Mouse (Mus musculus): ENCODE results near the gene Brd7.

Brd7 gene

DNA sequence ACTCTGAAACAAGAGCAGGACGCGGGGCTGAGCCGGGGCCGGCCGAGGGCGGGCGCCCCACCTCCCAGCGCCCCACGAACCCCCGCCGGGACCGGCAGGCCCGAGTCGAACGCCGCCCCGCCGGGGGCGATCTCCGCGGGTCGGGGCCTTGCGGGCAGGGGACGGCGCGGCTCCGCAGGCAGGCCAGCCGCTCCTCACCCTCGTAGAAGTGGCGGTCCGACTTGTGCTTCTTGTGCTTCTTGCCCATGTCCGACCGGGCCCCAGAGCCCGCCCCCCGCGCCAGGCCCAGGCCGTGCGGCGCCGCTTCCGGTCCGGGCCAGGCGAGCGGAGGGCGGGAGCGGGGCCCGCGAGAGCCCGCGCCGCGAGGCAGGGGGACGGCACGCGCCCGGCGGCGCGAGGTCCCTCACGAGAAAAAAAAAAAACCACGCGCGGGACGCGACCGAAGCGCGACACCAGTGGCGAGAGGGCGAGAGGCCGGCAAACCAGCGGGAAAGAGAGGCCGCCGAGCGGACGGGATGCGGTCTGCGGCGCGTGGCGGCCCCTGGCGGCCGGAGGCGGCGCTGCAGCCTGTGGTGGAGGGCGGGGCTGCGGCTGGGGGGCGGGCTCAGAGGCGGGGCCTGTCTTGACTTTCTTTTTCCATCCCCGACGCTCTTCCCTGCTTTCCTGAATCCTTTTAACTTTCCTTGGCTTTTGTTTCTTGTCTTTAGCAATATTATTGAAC is at the start of gene Brd7:
TSS of gene Brd7 (minus strand) at position 487 of the 721 bp plus-strand sequence.
- DNase-seq (ENCODE audit: low read depth, low spot score), result peak; percentile 32

DNA sequence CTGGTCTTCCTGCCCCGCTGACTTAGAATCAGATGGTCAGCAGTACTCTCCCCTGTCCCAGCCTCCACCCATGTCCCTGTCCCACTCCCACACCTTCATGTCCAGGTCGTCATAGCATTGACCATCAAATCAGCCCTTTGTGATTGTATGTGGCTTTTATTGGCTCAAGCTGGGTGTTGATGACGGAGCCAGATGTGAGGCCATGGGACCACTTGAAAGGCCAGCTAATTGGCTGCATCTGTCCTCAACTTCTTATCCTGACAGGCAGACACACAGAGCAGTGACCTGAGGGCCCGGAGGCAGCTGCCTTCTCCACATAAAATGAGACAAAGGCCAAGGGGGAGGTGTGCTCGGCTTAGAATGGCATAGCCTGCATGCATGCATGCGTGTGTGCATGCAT is 49.5 kb upstream of the Brd7 start:
- no peak for DNase-seq (ENCODE audit: low read depth, low spot score)

DNA sequence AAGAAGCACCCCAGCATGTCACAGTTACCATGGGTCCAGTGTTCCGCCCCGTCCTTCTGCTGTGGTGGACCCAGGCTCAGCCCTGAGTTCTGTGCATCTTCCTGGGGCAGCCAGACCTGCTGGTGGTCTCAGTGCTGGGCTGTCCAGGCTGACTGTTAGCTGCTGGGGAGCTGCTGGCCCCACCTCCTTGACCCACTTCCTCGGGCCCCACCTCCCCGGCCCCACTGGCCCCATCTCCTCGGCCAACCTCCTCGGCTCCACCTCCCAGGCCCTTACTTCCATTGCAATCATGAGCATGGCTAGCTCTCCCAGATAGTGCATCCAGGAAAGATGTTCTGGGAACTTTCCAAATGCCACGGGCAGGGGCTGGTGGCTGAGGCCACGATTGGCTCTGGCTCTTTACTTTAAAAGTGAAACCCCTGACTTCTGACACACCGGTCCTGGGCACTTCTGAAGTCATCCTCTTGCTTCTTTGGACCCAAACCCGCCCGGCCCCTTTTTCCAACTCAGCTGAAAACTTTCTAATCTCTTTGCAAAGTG is 47.5 kb upstream of the Brd7 start:
- DNase-seq (ENCODE audit: low read depth, low spot score), result no peak

DNA sequence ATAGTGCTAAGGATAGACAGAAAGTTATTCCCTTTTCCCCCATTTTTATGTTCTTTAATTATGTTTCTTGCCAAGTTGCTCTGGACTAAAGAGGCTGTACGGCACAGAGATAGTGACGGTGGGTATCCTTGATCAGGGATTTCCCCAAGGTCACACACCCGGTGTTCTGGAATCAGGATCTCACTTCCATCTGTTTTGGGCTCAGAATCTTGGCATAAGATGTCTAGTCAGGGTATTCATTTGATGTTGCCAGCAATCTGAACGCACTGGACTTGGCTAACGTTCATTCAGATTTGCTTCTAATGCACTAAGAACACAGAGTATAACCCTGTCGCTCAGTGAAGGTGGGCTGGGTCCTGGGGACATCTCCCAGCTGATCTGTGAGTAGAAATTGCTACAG is 45.7 kb upstream of the Brd7 start:
- DNase-seq (ENCODE audit: low read depth, low spot score), result no peak

DNA sequence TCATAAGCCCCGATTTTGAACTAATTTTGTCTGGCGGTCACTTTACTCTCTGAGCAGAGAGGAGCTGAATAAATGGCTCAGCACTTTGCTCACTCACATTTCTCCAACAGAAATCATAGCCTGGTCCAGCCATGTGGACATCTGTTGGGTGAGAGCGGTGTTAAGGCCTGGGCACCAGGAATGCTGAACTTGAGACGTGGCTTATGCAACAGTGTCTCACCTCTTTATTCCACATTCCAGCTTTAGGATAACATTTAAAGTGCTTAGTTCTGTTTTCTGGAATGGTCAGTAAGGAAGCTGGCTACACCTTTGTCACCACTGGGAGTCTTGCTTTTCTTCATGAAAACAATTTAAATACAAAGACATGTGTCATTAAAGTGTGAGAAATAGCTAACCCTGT is 36.1 kb upstream of the Brd7 start:
- no peak for DNase-seq (ENCODE audit: low read depth, low spot score)

DNA sequence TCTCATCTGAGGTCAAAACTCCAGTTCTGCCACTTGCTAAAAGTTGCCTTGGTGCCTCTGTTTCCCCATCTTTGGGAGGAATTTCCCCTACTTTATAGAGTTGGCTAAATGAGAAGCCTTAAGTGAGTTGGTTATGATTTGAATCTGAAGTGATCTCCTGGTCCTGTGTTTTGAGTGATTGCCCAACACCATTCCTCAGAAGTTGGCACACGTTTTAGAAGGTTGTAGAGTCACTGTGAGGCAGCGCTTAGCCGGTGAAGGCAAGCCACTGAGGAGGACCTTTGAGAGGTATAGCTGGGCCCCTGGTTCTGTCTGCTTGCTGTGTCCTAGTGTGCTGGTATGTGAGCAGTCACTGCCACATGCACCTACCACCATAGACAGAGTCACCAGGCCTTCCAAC is 31.3 kb upstream of the Brd7 start:
- DNase-seq (ENCODE audit: low read depth, low spot score), result no peak

DNA sequence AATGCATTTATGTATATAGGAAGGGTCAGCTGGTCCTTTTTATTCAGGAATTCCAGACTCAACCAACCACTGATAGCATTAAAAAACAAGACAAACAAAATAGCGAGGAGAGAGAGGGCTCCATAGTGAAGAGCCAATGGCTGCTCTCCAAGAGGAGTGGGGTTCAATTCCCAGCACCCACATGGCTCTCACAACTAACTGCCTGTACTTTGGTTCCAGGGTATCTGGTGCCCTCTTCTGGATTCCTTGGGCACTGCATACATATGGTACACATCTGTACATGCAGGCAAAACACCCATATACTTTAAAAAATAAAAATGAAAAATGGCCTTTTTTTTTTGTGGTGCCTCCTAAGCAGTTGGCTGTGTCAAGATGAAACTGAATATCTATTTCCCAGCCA is 28.8 kb upstream of the Brd7 start:
- DNase-seq (ENCODE audit: low read depth, low spot score), result no peak

DNA sequence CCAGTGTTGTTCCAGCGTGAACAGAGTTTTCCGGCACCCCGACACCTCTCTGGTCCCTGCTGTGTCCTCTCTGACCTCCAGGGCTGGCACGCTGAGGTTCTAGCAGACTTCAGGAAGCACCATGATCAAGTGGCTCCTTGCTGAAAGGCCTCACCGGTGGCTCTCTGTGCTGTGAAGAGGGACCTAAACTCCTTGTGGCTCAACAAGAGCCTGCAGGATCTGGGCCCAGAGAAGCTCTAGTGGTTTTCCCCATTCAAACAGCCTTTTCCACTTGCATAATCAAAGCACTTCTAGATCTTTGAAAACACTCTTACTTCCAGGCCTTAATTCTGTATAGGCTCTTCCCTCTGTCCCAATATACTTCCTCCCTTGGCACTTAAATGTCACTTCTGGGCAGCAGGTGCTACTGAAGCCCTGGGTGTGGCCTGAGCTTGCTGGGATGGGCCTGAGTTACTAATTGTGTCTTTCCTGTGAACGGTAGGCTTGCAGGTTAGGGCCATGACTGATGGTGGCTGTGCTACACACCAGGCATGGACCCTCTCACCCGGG is 26.8 kb upstream of the Brd7 start:
- no peak for DNase-seq (ENCODE audit: low read depth, low spot score)

DNA sequence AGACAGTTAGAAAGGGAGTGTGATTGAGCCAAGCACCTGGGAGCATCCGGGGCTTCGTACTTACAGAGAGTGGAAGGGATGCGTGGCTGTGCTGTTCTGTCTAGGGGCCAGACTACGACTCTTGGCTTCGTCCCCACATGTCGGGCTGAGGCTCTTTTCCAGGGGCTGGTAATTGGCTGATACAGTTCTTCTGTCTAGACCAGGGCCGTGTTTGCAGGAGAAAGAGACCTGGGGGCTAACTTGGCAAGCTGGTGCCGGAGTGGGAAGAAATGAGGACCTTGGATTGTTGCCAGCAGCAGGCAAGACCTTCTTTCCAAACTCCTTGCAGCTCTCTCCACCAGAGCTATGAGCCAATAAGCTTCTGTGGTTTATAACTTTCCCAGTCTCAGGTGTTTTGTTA is 25.9 kb upstream of the Brd7 start:
- no peak for DNase-seq (ENCODE audit: low read depth, low spot score)

DNA sequence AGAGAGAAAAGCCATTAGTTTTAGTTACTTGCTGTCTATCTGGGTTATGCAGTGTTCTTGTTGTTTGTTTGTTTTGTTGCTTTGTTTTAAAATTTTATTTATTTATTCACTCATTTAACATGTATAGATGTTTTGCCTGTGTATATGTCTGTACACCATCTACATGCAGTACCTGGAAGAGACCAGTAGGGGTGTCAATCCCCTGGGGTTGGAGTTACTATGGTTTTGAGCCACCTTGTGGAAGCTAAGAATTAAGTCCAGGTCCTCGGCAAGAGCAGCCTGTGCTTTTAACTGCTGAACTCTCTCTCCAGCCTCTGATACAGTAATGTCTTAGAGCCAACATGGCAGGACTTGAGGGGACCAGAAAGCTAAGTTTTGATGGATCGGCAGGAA is 21.2 kb upstream of the Brd7 start:
- DNase-seq (ENCODE audit: low read depth, low spot score), result no peak

DNA sequence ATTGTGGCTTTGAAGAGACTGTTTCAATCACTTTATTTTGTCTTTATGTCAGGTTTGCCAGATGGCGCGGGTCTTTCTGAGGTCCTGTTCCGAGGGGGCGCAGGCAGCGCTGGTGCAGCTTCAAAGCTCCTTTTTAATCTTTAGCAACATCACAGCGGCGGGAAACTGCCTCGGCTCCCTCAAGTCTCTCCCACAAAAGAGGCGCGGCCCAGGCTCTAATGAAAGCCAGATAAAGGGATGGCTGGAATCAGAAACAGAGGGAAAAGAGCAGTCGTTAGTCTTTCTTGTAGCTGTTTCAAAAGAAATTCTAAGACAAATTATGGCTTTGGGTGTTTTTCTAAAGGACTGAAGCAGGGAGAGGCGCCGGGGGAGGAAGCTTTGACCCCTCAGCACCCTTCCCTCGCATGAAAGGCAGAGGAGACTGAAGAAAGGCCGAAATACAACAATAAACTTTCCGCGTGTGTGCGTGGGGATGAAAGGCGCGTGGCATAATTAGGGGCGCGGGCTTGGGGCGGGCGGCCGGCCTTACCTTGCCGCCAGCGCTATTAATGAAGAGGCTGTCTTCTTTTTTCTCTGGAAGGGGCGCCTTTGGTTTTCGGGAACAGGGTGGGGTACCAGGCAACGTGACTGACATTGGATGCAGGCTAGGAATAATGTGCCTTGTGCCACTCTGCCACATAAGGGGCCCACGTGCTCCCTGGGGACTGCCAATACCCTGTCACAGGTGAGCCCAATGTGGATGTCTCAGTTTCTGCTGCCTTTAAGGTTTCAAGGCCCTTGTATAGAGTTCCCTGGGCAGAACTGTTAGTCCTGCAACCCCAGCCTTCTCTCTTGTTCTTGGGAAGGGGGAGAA is 20.5 kb upstream of the Brd7 start:
- no peak for DNase-seq (ENCODE audit: low read depth, low spot score)

DNA sequence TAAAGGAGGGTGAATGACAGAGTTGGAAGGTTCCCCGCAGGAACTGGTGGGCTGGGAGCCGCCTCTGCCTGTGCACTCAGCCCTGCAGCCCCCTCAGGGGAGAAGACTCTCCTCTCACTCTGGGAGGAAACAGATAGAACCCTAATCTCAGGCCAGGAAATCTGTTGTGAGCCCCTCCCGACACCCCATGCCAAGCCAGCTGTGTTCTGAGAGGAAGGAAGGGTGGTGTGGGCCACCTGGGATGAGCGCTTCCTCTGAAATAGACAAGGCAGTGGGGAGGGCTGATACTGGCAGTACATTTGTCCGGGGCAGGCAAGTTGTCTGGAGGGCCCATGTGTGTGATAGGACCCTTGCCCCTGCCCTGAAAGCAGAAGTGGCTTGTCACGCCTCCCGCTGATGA is 18.5 kb upstream of the Brd7 start:
- no peak for DNase-seq (ENCODE audit: low read depth, low spot score)

DNA sequence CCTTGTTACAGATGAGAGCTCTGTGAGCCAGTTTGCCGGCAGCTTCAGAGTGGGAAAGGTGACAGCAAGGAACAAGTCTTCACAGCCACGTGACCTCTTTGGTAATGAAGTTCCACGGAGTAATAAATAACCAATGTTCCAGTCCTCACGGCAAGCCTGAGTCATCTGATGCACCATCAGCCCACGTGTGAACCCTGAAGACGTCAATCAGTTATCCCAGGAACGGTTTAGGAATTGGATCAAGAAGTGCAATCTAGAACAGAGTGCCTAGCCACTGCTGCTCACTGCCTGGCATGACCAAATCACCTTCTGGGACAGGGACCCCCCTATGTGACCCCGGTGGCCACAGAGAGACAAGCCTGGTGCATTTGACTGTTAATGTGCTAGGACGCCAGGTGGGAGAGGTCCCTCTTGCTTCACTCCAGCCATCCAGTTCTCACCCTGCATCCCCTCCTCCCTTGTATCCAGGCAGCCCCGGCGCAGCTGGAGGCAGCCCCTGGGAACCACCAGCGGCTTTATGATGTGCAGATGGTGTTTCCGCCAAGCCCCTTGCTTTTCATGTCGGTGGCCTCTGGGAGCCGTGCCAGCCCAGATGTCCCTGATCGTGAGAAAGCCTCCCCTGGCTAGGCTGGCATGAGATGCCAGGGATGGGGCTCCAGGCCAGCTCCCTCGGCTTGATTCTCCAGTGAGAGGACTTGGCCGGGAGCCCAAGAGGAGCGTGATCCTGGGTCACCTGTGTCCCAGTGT is 15.0 kb upstream of the Brd7 start:
- no peak for DNase-seq (ENCODE audit: low read depth, low spot score)

DNA sequence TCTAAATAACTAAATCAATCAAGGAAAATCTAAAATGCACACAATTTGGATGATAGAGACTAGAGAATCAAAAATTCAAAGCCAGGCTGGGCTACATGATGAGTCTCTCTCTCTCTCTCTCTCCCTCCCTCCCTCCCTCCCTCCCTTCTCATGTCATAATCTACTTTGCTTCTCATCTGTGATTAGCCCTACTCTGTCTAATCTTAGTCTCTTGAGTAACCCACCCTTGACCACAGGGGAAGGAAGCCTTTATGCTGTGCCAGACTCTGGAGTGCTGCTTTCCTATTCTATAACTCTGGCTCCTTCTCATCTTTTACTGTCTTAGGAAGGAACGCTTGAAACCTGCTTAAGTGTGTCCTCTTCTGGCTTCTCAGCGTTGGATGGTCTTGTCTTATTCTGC is 9.5 kb upstream of the Brd7 start:
- no peak for DNase-seq (ENCODE audit: low read depth, low spot score)

DNA sequence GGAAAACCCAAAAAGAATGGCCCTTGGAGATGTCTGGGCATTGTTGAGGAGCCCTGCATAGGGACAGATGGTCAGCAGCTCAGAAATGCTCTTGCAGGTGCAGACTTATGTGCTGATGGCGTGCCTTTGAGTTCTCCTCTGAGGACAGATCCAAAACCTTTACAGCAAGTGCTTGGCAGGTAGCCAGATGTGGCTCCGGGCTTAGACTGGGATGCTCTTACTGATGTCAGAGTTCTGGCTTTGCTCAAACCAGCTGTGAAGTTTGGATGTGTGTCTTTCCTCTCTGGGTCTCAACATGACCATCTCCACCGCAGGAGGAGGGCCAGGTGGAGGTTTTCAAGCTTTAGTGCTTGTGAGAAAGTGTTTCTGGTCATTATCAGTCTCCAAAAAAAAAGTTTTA is 7.8 kb upstream of the Brd7 start:
- DNase-seq (ENCODE audit: low read depth, low spot score), result no peak

DNA sequence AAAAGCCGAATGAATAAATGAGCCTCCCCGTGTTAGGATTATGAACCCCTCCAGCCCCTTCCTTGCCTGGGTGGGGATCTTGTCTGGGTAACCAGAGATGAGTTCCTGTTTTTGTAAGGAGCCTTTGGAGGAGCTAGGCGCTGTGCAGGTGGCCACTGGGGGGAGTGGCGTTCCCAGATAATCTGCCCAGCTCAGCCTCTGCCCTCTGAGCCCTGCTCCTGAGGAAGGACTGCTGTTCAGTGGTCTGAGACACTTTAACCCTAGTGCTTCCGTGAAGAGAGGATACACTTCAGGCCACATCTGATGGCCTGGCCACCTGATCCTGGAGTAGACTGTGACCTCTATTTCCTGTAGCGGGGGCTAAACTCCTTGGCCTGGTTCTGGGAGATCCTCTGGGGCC is 7.2 kb upstream of the Brd7 start:
- DNase-seq (ENCODE audit: low read depth, low spot score), result no peak

DNA sequence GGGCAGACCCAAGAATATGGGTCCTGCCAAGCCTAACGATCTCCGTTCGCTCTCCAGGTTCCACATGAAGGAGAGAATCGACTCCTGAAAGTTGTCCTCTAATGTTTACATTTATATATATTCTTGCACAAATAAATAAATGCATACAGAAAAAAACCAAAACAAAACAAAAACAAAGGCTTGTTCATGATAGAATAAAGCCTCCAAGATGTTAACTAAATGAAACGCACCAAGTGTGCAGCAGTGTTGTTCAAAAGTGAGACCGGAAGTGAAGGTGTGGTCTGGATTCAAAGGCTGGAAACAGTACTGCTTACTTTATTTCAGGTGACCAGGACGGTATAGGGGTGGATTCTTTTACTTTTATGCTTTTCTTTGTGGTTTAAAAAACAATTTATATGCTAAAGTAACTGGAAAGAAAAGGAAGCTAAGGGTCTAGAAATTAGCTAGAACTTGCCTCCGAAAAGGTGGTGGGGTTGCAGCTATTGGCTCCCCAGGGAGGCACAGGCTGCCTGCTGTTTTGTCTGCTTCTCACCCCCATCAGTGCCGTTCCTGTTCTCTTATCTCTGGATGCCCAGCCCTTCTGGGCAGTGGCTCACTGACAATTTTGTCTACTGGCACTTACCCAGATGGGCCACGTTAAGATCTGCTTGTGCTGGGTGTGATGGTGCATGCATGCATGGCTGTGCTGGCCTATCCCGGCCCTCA is 604 bp upstream of the Brd7 start:
- no peak for DNase-seq (ENCODE audit: low read depth, low spot score)

DNA sequence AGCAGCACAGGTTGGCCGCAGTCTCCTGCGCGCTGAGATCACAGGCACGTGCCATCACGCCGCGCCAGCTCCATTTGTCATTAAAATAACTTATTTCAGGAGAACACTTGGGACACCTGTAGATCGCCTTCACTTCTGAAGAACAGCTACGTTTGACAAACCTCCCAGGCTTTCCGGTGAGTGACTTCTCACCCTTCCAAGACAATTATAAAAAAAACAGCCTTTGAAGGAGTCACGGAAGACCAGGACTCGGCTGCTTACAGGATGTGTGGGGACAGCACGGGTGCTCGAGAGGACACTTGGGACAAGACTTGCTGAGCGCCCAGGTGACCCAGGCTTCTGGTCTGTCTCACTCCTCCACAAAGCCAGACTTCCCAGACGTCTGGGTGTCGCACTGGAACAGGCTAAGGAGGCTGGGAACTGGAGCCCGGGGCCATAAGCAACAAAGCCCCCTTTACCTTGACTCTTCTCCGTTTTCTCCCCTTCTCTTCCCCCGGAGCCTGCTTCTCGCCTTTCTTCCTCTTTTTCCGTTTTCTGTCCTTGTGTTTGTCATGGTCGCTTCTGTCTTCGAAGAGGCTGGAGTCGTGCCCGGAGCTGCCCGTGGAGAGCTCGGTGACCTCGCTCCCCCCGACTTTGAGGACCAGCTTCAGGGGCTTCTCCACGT is 818 bp downstream of the Brd7 start:
- DNase-seq (ENCODE audit: low read depth, low spot score), result no peak

DNA sequence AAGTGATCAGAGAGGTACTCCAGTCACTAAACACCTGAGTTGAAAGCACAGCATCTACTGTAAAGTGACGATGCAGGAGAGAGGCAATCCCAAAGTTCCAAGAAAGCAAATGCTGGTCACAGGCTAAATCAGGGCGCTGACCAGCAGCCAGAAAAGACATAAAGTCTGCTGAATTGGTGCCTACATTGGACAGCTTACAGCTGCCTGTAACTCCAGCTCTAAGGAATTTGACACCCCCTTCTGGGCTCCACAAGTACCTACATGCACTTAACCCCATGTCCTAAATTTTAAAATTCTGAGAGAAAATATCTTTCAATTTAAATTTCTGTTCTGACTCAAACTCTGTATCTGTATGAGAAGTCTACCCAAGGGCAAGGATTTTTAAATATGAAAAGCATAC is 2.0 kb downstream of the Brd7 start:
- no peak for DNase-seq (ENCODE audit: low read depth, low spot score)

DNA sequence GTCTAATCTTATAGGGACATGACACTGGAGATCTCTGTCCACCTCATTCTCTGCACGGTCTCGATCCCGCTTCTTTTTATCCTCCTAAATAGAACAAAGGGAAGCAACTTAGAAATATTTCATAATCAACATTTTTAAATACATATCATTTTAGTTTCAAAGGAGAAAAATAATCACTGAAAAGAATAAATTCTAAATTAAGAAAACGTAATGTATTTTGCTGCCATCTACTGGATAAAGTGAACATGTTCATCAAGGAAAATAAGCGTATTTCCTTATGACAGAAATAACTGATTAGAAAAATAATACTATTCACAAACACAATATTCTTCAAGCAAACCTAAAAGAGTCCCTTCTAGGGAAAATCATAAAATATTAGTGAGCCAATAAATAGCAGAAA is 4.0 kb downstream of the Brd7 start:
- no peak for DNase-seq (ENCODE audit: low read depth, low spot score)

All from telencephalon, adult 2 months (tissue).